Comparison of ENCODE assay signal across 23 mouse cellular contexts in the genomic region with DNA sequence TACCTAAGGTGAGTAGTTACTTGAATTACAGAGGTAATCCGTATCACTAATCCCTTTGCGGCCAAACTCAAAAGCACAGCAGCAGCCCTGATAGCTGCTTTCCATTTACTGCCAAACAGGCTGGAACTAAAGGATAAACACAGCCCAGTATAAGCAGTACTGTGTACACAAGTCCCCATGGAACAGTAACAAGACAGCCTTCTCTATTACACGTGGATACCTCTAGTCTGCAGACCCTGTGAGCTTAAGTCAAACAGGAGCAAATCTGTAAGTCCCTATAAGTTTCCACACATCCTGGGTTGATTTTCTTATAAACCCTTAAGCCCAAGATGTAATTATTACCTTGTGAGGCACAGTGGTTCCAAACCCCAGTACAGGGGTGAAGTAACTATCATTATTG. TPM values are rescaled to one million over a fixed set of nuclear protein-coding genes. Genes with fewer than 3 reads are reported as not detected.
"Had no signal": no experiment of that assay in that cellular context is flagged by ENCODE, and none has a peak within 500 bp of the region (broad histone marks: within the 10 kb centered on the region; RNA-seq: fewer than 3 reads in every experiment).

No protein-coding gene starts in this region.

- H3K27ac ChIP-seq: midbrain, embryonic 10.5 days; midbrain, embryonic 12.5 days; neural tube, embryonic 12.5 days had no signal

- H3K4me3 ChIP-seq: midbrain, embryonic 10.5 days; midbrain, embryonic 12.5 days; neural tube, embryonic 12.5 days had no signal

- H3K9me3 ChIP-seq: midbrain, embryonic 10.5 days; midbrain, embryonic 12.5 days; neural tube, embryonic 12.5 days had no signal

- H3K9ac ChIP-seq: lung, embryonic 14.5 days; midbrain, embryonic 12.5 days; neural tube, embryonic 12.5 days had no signal

- ATAC-seq: midbrain, embryonic 16.5 days had no signal

- H3K4me1 ChIP-seq: midbrain, embryonic 10.5 days; midbrain, embryonic 12.5 days; neural tube, embryonic 12.5 days had no signal

- H3K27me3 ChIP-seq: midbrain, embryonic 12.5 days; neural tube, embryonic 12.5 days had no signal

- DNase-seq: lung, adult 18-20 months; lung, embryonic 14.5 days; lung, postnatal 10 days; lung, postnatal 4 days; midbrain, embryonic 14.5 days; right cerebral cortex, postnatal 14 days; thymus, adult 18-20 months; thymus, postnatal 14 days; thymus, postnatal 36 days had no signal

- H3K36me3 ChIP-seq: midbrain, embryonic 10.5 days; midbrain, embryonic 12.5 days; neural tube, embryonic 12.5 days had no signal

- H3K4me2 ChIP-seq: lung, embryonic 14.5 days; midbrain, embryonic 12.5 days; neural tube, embryonic 12.5 days had no signal

RNA-seq across cellular contexts. Expression of a gene that starts 3.0 kb away (rescaled TPM):
- total RNA-seq: megakaryocyte, adult 5-6 weeks; megakaryocyte-erythroid progenitor cell, adult 5-6 weeks; neutrophil, adult 5-6 weeks had no signal
- polyA plus RNA-seq: midbrain, embryonic 14.5 days; midbrain, embryonic 16.5 days; neural tube, embryonic 12.5 days; neural tube, embryonic 14.5 days; stomach, embryonic 14.5 days had no signal

RNA-seq across cellular contexts. Expression of a gene that starts 15.4 kb away (rescaled TPM):
- total RNA-seq: megakaryocyte, adult 5-6 weeks; megakaryocyte-erythroid progenitor cell, adult 5-6 weeks; neutrophil, adult 5-6 weeks had no signal
- polyA plus RNA-seq: liver, embryonic 16.5 days; lung, embryonic 14.5 days; lung, embryonic 16.5 days; midbrain, embryonic 12.5 days; midbrain, embryonic 14.5 days; midbrain, embryonic 16.5 days; neural tube, embryonic 12.5 days; neural tube, embryonic 14.5 days; spleen, adult 2 months; stomach, embryonic 14.5 days; stomach, embryonic 16.5 days; thymus, postnatal 0 days had no signal

RNA-seq across cellular contexts. Expression of a gene that starts 27.7 kb away (rescaled TPM):
- total RNA-seq: megakaryocyte, adult 5-6 weeks; megakaryocyte-erythroid progenitor cell, adult 5-6 weeks; neutrophil, adult 5-6 weeks had no signal
- polyA plus RNA-seq: liver, embryonic 16.5 days; lung, embryonic 14.5 days; lung, embryonic 16.5 days; midbrain, embryonic 10.5 days; midbrain, embryonic 12.5 days; midbrain, embryonic 14.5 days; neural tube, embryonic 12.5 days; neural tube, embryonic 14.5 days; spleen, adult 2 months; stomach, embryonic 14.5 days; stomach, embryonic 16.5 days; thymus, postnatal 0 days had no signal

RNA-seq across cellular contexts. Expression of a gene that starts 38.0 kb away (rescaled TPM):
- total RNA-seq: megakaryocyte, adult 5-6 weeks; megakaryocyte-erythroid progenitor cell, adult 5-6 weeks; neutrophil, adult 5-6 weeks had no signal
- polyA plus RNA-seq: liver, embryonic 16.5 days; lung, embryonic 14.5 days; lung, embryonic 16.5 days; midbrain, embryonic 10.5 days; midbrain, embryonic 12.5 days; midbrain, embryonic 14.5 days; midbrain, embryonic 16.5 days; neural tube, embryonic 12.5 days; neural tube, embryonic 14.5 days; spleen, adult 2 months; stomach, embryonic 14.5 days; stomach, embryonic 16.5 days had no signal

RNA-seq across cellular contexts. Expression of a gene that starts 46.6 kb away (rescaled TPM):
- total RNA-seq: megakaryocyte, adult 5-6 weeks; megakaryocyte-erythroid progenitor cell, adult 5-6 weeks; neutrophil, adult 5-6 weeks had no signal
- polyA plus RNA-seq: liver, embryonic 16.5 days; lung, embryonic 14.5 days; lung, embryonic 16.5 days; midbrain, embryonic 10.5 days; midbrain, embryonic 14.5 days; midbrain, embryonic 16.5 days; neural tube, embryonic 12.5 days; spleen, adult 2 months; stomach, embryonic 16.5 days; thymus, postnatal 0 days had no signal
